Mouse (Mus musculus) brain, embryonic 14.5 days (tissue): ENCODE data around the gene Fam229a. TPM values are rescaled to one million over a fixed set of nuclear protein-coding genes. Genes with fewer than 3 reads are reported as not detected.

Experiments used
- DNase-seq: peaks from one replicate; pipeline ENCODE4 v3.0.0-alpha.2; 2011; ENCODE audit warnings: low read depth
- CTCF ChIP-seq: fragments of 200-500 bp; IDR thresholded peaks from 2 replicates; pipeline ENCODE4 v1.5.1; 2012; ENCODE audit warnings: inconsistent platforms, mild to moderate bottlenecking, moderate library complexity, borderline replicate concordance; ENCODE audit not compliant: insufficient read depth, insufficient read length; ENCODE audit errors: extremely low read depth
- POLR2A ChIP-seq: fragments of 200-500 bp; IDR thresholded peaks from 2 replicates; pipeline ENCODE4 v1.6.1; 2012; ENCODE audit warnings: mild to moderate bottlenecking, inconsistent platforms, borderline replicate concordance; ENCODE audit not compliant: poor library complexity, insufficient read depth, insufficient read length, severe bottlenecking; ENCODE audit errors: extremely low read depth
- polyA plus RNA-seq: library from polyadenylated mRNA; depleted of rRNA; stranded (reverse); fragments of >200 nt; gene quantifications from 2 replicates; pipeline ENCODE4 v1.2.3, GENCODE M21; 2012

The Fam229a gene
- polyA plus RNA-seq, 1 experiment: 0.18 TPM

GRCm38 (mm10) chr4:129498941-129499340 lies 8.0 kb downstream of the Fam229a start:
- DNase-seq: no peak
- TF ChIP-seq CTCF: no peak
- no peak for TF ChIP-seq POLR2A

- no peak for DNase-seq
- no peak for TF ChIP-seq POLR2A
- no peak for TF ChIP-seq CTCF
Measured at GRCm38 (mm10) chr4:129500017-129500416, 9.0 kb downstream of the Fam229a start.

GRCm38 (mm10) chr4:129500607-129501566 lies 9.9 kb downstream of the Fam229a start:
- TF ChIP-seq POLR2A (no peak), CTCF (no peak)
- DNase-seq: peak; percentile 90

GRCm38 (mm10) chr4:129502327-129502888 lies 11.4 kb downstream of the Fam229a start:
- no peak for TF ChIP-seq POLR2A
- no peak for TF ChIP-seq CTCF
- DNase-seq: no peak

- no peak for DNase-seq
Measured at GRCm38 (mm10) chr4:129502901-129503444, 12.0 kb downstream of the Fam229a start.

GRCm38 (mm10) chr4:129505511-129505910 lies 14.5 kb downstream of the Fam229a start:
- TF ChIP-seq CTCF (no peak), POLR2A (no peak)
- DNase-seq: no peak

More at GRCm38 (mm10) chr4:129502901-129503444, 12.0 kb downstream of the Fam229a start:
- TF ChIP-seq POLR2A: no peak

- DNase-seq: no peak
- no peak for TF ChIP-seq POLR2A
- TF ChIP-seq CTCF: no peak
Measured at GRCm38 (mm10) chr4:129507434-129508236, 16.6 kb downstream of the Fam229a start.

- DNase-seq: no peak
- no peak for TF ChIP-seq POLR2A
- TF ChIP-seq CTCF: no peak
Measured at GRCm38 (mm10) chr4:129508237-129508515, 17.2 kb downstream of the Fam229a start.

- DNase-seq: peak; percentile 49
- no peak for TF ChIP-seq POLR2A
- no peak for TF ChIP-seq CTCF
Measured at GRCm38 (mm10) chr4:129508834-129509600, 18.0 kb downstream of the Fam229a start.

GRCm38 (mm10) chr4:129509650-129510049 lies 18.7 kb downstream of the Fam229a start:
- TF ChIP-seq POLR2A (no peak), CTCF (no peak)
- DNase-seq: no peak
